Mouse (Mus musculus) intestine, postnatal 0 days (tissue): ENCODE data around the gene Fgfr2. TPM values are rescaled to one million over a fixed set of nuclear protein-coding genes. Genes with fewer than 3 reads are reported as not detected.

ENCODE experiments used
- ATAC-seq: fragments of 200-750 bp; cut with Nextera tagmentation; 2 replicates; pipeline ENCODE4 v1.8.0; 2017; ENCODE audit warnings: mild to moderate bottlenecking, moderate TSS enrichment, moderate library complexity
- H3K27ac ChIP-seq: fragments of 300-500 bp; sonication (generic); 2 replicates; pipeline ENCODE4 v1.5.1; 2014; ENCODE audit warnings: mild to moderate bottlenecking, low read depth, low read length, moderate library complexity
- H3K27me3 ChIP-seq: fragments of 300-500 bp; sonication (generic); replicated peaks from 2 replicates; pipeline ENCODE4 v1.6.1; 2014; ENCODE audit warnings: low read length, mixed read lengths; ENCODE audit not compliant: control insufficient read depth, insufficient read depth
- H3K36me3 ChIP-seq: fragments of 300-500 bp; sonication (generic); 2 replicates; pipeline ENCODE4 v1.6.1; 2014; ENCODE audit warnings: mild to moderate bottlenecking, moderate library complexity; ENCODE audit not compliant: control insufficient read depth, insufficient read depth
- H3K4me1 ChIP-seq: fragments of 300-500 bp; sonication (generic); replicated peaks from 2 replicates; pipeline ENCODE4 v1.6.1; 2014; ENCODE audit warnings: antibody characterized with exemption, low read length, mixed read lengths; ENCODE audit not compliant: control insufficient read depth, insufficient read depth
- H3K4me2 ChIP-seq: fragments of 300-500 bp; sonication (generic); replicated peaks from 2 replicates; pipeline ENCODE4 v1.6.1; 2014; ENCODE audit warnings: low read depth, mild to moderate bottlenecking, moderate library complexity
- H3K4me3 ChIP-seq: fragments of 300-500 bp; sonication (generic); 2 replicates; pipeline ENCODE4 v1.5.1; 2014; ENCODE audit warnings: low read depth, low read length
- H3K9ac ChIP-seq: fragments of 300-500 bp; sonication (generic); 2 replicates; pipeline ENCODE4 v1.6.1; 2014; ENCODE audit warnings: mild to moderate bottlenecking, low read depth, low read length
- H3K9me3 ChIP-seq: fragments of 300-500 bp; sonication (generic); 2 replicates; pipeline ENCODE4 v1.6.1; 2016; ENCODE audit warnings: mixed run types; ENCODE audit not compliant: control insufficient read depth
- CTCF ChIP-seq: sonication (generic); IDR thresholded peaks from 2 replicates; pipeline ENCODE4 v1.5.1; 2016; ENCODE audit warnings: low read depth, mild to moderate bottlenecking, control low read depth, antibody characterized with exemption, moderate library complexity
- WGBS: fragments of 180-500 bp; shearing (Covaris S2); extraction: QIAGEN DNeasy Blood & Tissue Kit; methylation state at CpG from one replicate; pipeline ENCODE4 v1.1.7; 2014; 5-methylcytosine and 5-hydroxymethylcytosine counted together
- polyA plus RNA-seq: library from polyadenylated mRNA; unstranded; fragments of >200 nt; fragmentation: Nextera tagmentation; extraction: Ambion mirVana; gene quantifications from 2 replicates; pipeline ENCODE4 v1.2.1, GENCODE M21; 2015

Gene Fgfr2
- polyA plus RNA-seq, 1 experiment from 2014 or later: 29.5 TPM

- ATAC-seq: peak; percentile 28; the same call in 1 of the 2 replicates
- 46% methylated on average over 5 of the region's 5 CpGs for WGBS
- peaks cover 78% of the 10 kb centered on the region for H3K36me3 ChIP-seq
Measured at GRCm38 (mm10) chr7:132989839-132990238, 133.3 kb downstream of the Fgfr2 start.

GRCm38 (mm10) chr7:132982639-132983038 lies 140.5 kb downstream of the Fgfr2 start:
- 60% methylated on average over 3 of the region's 3 CpGs for WGBS
- H3K4me3 ChIP-seq: no peak overlapping the region
- H3K4me2 ChIP-seq: no peak overlapping the region
- no peaks in the 10 kb centered on the region for H3K9me3 ChIP-seq
- no peak for TF ChIP-seq CTCF
- H3K36me3 ChIP-seq: peaks cover 35% of the 10 kb centered on the region
- no peaks in the 10 kb centered on the region for H3K27me3 ChIP-seq
- no peaks in the 10 kb centered on the region for H3K4me1 ChIP-seq
- no peak overlapping the region for H3K27ac ChIP-seq
- H3K9ac ChIP-seq: no peak overlapping the region
- ATAC-seq: no peak

More at GRCm38 (mm10) chr7:132989839-132990238, 133.3 kb downstream of the Fgfr2 start:
- H3K4me1 ChIP-seq: no peaks in the 10 kb centered on the region
- H3K9me3 ChIP-seq: no peaks in the 10 kb centered on the region
- TF ChIP-seq CTCF: peak; percentile 51
- no peak overlapping the region for H3K4me3 ChIP-seq
- no peak overlapping the region for H3K27ac ChIP-seq
- H3K9ac ChIP-seq: no peak overlapping the region
- no peaks in the 10 kb centered on the region for H3K27me3 ChIP-seq
- H3K4me2 ChIP-seq: no peak overlapping the region

GRCm38 (mm10) chr7:132977981-132978380 lies 145.2 kb downstream of the Fgfr2 start:
- H3K4me1 ChIP-seq: no peaks in the 10 kb centered on the region
- no peak overlapping the region for H3K9ac ChIP-seq
- no peak overlapping the region for H3K4me2 ChIP-seq
- H3K9me3 ChIP-seq: no peaks in the 10 kb centered on the region
- WGBS: 90% methylated on average over 2 of the region's 2 CpGs
- no peak overlapping the region for H3K4me3 ChIP-seq
- no peak overlapping the region for H3K27ac ChIP-seq
- no peaks in the 10 kb centered on the region for H3K27me3 ChIP-seq
- peaks cover 19% of the 10 kb centered on the region for H3K36me3 ChIP-seq
- ATAC-seq: no peak
- no peak for TF ChIP-seq CTCF

GRCm38 (mm10) chr7:132976079-132976478 lies 147.1 kb downstream of the Fgfr2 start:
- Histone ChIP-seq H3K4me1 (no peaks in the 10 kb centered on the region), H3K9me3 (no peaks in the 10 kb centered on the region), H3K9ac (no peak overlapping the region), H3K4me3 (no peak overlapping the region), H3K27me3 (no peaks in the 10 kb centered on the region), H3K27ac (no peak overlapping the region), H3K4me2 (no peak overlapping the region), H3K36me3 (peaks cover 9% of the 10 kb centered on the region; the same call in 1 of the 2 replicates)
- no peak for ATAC-seq
- TF ChIP-seq CTCF: no peak
- WGBS: 43% methylated on average over 2 of the region's 2 CpGs

- H3K27ac ChIP-seq: no peak overlapping the region
- H3K4me1 ChIP-seq: no peaks in the 10 kb centered on the region
- ATAC-seq: no peak
- H3K36me3 ChIP-seq: peaks cover 6% of the 10 kb centered on the region; the same call in 1 of the 2 replicates
- H3K4me2 ChIP-seq: no peak overlapping the region
- H3K9ac ChIP-seq: no peak overlapping the region
- TF ChIP-seq CTCF: peak; percentile 30; the same call in 1 of the 2 replicates
- WGBS: 94% methylated on average over 2 of the region's 2 CpGs
- H3K9me3 ChIP-seq: no peaks in the 10 kb centered on the region
- H3K27me3 ChIP-seq: no peaks in the 10 kb centered on the region
- no peak overlapping the region for H3K4me3 ChIP-seq
Measured at GRCm38 (mm10) chr7:132972079-132972478, 151.1 kb downstream of the Fgfr2 start.

GRCm38 (mm10) chr7:132965707-132966106 lies 157.4 kb downstream of the Fgfr2 start:
- no peak for ATAC-seq
- WGBS: 81% methylated on average over 2 of the region's 2 CpGs

GRCm38 (mm10) chr7:132964395-132964794 lies 158.8 kb downstream of the Fgfr2 start:
- Histone ChIP-seq H3K27ac (no peak overlapping the region), H3K36me3 (no peaks in the 10 kb centered on the region; the same call in 1 of the 2 replicates), H3K4me1 (no peaks in the 10 kb centered on the region), H3K9me3 (no peaks in the 10 kb centered on the region), H3K27me3 (no peaks in the 10 kb centered on the region), H3K4me3 (no peak overlapping the region), H3K4me2 (no peak overlapping the region), H3K9ac (no peak overlapping the region)
- 82% methylated on average over 3 of the region's 3 CpGs for WGBS
- ATAC-seq: no peak
- TF ChIP-seq CTCF: no peak

More at GRCm38 (mm10) chr7:132965707-132966106, 157.4 kb downstream of the Fgfr2 start:
- H3K27ac ChIP-seq: no peak overlapping the region
- H3K27me3 ChIP-seq: no peaks in the 10 kb centered on the region
- H3K4me1 ChIP-seq: no peaks in the 10 kb centered on the region
- no peaks in the 10 kb centered on the region for H3K9me3 ChIP-seq
- no peak overlapping the region for H3K4me2 ChIP-seq
- H3K4me3 ChIP-seq: no peak overlapping the region
- H3K9ac ChIP-seq: no peak overlapping the region
- TF ChIP-seq CTCF: peak; percentile 36; the same call in 1 of the 2 replicates
- no peaks in the 10 kb centered on the region; the same call in 1 of the 2 replicates for H3K36me3 ChIP-seq
